Mouse (Mus musculus) thymus, postnatal 14 days (tissue): ENCODE measurements around the gene Smad5.

Experiments used
- DNase-seq: peaks from one replicate; pipeline ENCODE4 v3.0.0; 2021

The Smad5 gene

DNA sequence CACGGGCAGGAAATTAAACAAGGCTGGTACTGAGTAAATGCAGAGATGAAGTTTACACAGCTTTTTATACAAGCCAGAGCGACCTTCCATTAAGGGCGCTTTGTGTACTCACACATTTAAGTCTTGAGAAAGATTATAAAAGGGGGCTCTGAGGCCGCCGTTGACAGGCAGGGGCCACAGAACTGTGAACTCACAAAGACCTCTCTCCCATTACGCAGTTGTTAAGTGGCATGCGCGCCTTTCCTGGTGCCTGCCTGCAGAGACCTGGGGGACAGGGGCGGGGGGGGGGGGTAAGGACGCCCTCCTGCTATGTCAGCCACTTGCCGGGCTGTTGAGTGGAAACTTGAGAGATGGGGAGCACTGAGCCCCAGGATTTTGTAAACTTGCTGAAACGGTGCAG lies 54.4 kb downstream of the Smad5 start:
- no peak for DNase-seq

DNA sequence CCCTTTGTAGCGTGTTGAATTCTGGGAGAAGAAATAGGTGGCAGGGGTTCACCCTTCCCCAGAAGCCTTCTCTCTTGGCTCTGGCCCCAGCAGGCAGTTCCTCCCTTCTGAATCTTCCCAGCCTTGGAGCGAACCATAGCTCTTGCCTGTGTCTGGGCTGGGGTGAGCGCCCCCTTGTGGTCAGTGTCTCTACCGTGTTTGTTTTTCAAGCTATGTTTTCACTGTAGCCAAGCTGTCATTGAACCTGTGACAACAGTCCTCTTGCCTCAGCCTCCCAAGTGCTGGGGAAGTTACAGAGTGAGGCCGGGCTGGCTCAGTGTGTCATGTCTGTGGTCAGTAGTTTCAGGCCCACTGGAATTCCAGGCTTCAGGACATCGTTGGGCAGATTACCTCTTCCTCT lies 55.7 kb downstream of the Smad5 start:
- peak; percentile 90 for DNase-seq

DNA sequence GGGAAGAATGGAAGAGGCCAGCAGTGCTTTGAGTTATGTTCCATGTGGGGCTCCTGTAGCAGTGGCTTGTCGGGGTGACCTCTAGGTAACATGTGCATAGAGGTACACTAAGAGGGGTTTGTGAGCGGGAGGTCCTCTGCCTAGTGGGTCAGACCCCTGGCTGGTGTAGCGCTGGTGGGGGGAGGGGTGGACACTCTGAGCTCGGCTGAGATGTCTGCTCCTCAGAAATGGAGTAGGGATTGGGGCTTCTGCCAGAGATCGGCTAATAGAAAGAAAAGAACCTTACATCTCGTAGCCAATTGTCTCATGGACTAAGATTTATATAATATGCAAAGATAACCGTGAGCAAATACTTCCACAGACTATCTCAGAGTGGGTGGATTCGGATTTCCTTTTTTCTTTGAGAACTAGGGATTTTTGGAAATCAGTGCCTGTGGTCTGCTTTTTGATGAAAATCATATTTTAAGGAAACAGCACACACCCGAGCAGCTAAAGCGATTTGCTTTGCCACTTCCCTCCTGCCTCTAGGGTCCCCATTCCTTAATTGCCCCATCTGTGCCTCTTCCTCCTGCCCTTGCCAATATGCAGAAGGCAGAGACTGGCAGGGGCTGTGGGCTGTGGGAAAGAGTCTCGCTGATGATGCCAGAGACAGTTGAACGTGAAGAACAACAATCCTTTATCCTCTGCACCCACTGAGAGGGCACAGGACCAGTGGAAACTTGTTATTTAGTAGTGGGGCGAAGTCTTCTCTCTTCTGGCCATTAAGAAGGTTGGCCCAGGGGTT lies 59.8 kb downstream of the Smad5 start:
- DNase-seq: no peak

DNA sequence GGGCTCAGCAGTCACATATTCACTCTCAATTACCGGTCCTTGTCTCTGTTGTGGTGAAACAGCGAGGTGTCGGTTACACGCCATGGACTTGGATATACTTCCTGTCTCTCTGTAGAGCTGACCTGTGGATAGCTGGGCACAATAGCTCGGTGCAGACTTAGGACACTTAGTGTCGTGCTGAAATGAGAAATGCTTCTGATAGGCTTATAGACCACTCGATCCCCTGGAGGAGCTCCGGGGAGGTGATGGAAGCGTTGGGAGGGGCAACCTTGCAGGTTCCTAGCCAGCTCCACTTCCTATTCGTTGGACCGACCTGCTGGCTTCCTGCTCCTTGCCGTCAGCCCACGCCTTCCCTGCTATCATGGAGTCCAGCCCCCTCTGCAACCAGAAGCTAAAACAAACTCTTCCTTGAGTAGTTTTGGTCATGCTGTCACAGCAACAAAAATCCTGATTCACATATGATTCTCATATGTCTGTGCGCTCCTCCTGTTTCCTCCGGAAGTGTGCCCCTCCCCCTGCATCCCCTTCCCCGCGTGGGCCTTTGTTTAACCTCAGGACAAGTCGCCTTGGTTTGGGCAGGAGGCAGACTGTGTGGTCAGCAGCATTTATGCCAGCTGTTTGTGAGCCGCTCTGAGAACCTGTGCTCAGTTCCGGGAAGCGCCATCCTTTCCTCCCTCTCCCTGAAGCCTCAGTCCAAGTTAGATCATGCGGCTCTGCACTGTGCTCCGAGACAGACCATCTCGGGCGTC lies 62.6 kb downstream of the Smad5 start:
- DNase-seq: peak; percentile 54

DNA sequence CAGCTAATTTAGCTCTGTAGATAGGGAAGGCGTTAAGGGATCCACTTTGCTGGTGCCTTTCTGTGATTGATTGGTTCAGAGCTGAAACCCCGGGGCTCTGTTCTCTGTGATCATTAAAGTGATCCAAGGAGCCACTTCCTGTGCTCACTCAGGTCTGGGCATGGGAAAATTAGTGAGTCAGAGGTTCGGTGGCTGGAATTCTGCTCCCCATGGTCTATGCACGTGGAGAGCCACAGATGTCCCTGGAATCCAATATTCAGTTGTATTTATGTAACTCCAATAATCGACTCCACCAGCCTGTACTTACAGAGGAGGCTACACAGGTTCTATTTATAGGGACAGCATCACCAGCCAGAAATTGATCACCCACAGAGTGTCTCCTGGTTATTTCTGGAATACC lies 63.4 kb downstream of the Smad5 start:
- peak; percentile 3 for DNase-seq

DNA sequence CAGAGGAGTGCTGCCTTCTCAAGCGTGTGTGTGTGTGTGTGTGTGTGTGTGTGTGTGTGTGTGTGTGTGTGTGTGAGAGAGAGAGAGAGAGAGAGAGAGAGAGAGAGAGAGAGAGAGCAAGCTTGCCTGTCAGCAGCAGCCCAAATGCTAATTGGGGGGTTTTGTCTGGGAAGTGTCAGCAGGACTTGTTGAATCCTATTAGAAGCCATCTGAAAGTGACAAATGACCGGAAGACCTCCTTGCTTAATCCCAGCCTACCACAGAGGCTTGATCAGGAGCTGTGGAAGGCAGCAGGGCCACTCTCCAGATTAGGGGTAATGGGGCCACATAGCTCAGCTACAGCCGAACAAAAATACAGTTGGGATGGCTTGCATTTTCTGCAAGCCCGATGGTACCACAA lies 66.6 kb downstream of the Smad5 start:
- DNase-seq: no peak

DNA sequence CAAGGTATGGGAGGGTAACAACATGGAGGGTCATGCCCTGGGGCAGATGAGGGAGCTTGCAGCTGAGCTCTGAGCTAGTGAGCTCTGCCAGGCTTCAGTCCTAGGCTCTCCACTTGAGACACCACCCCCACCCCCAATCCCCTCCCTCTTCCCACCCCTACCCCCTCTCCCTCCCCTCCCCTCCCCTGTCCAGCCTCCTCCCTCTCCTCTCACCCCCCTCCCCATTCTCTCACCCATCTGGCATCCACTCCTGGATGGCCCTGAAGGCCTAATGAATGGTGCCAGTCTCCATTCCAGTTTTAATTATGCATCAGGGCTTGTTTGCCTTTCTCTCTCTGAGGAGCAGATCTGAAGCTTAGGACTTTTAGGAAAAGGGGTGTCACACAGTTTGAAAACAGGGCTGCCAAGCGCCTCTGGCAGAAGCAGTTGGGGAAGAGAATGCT lies 67.3 kb downstream of the Smad5 start:
- peak; percentile 2 for DNase-seq

DNA sequence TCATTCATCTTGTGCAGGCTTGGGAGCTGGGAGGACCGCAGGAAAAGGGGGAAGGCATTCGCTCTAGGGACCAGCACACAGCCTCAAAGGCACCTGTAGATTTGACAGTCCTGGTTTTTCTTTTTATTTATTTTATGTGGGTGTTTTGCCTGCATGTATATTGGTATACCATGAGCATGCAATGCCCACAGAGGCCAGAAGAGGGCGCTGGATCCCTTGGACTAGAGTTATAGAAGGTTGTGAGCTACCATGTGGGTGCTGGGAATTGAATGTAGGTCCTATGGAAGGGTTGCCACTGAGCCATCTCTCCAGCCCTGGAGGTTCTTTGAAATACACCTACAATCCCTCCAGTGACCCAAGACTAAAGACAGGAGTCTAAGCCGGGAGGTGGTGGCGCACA lies 68.0 kb downstream of the Smad5 start:
- DNase-seq: peak; percentile 44

DNA sequence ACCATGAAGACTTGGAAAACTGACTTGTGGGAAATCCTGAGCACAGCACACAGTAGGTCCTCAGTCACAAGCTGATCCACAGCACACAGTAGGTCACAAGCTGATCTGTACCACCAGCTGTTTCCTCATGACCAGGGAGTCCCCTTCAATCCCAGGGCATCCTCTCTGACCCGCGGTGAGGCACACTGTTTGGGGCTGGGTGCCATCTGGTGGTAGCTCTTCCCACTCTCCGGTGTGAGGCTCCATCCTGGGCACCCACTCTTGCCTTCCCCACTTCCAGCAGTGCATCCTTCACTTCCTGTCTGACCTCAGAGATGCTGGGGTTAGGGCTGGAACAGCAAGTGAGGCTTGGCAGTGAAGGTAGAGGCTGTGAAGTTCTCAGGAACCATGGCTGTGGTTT lies 69.8 kb downstream of the Smad5 start:
- no peak for DNase-seq

DNA sequence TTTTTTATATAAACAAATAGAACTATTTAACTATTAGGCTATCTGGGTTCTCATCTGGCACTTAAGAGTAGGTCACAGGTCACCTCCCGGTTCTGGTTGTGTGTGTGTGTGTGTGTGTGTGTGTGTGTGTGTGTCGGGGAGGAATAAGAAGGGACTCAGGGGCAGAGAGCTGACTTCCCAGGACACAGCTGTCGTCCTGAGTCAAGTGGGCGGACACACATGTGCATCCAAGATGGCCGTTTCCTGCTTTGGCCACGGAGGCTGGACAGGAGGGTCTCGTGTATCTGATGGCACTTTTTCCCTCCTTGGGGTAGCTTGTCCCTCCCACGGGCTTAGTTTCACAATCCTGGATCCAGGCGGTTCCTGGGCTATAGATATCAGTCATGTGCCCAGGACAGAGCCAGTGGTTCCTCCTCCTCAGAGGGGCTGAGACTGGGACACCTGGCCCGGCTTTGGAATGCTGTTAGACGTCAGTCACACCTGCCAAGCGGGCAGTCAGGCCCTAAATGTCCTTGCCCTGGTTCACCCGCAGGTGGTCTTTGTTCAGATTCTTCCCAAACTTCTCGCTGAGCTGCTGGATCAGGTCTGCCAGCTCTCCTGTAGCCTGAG lies 70.6 kb downstream of the Smad5 start:
- no peak for DNase-seq

DNA sequence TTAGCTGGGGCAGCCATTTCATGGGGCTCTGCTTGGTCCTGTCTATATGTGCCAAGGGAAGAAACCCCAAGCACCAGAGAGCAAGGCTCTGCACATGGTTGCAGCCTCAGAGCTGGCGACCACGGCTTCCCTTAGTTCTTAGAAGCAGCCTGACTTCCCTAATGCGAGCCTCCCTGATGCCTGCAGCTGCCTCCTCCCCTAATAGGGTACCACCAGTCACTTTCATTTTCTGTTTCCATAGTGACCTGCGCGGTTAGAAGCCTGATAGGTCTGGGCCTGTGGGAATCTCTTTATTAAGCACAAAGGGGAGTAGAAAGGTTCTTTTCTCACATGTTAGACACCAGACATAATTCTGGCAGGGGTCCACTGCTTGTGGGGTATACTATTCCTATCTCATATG lies 71.5 kb downstream of the Smad5 start:
- no peak for DNase-seq

DNA sequence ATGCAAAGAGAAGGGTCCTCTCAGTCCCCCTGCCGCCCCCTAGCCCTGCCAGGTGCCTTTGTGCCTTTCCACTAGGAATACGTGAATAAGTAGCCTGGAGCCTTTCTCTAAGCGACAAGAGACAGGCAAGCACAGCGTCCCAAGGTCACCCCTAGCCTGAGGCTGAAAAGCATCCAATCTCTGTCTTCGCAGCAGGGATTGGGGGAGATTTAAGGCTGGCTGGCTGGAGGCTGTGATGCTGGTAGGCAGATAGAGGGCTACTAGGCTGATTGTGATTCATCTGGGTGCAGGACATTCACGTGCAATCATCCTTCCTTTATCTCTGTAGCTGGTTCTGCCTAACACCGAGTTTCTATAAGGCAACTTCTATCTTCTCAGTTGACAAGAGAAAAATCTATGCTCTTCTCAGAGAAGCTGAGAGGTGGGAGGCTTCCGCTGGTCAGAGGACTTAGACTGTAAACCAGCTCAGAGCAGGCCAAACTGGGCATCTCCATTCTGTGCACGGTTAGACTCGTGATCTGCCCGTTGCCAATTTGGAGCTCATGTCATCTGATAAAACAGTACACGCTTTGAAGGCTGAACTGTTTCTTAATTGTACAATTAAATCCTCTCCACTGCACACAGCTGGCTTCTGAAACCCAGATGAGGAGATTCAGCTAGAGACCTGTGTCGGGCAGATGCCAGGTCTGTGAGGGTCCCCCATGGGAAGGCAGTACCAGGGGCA lies 78.1 kb downstream of the Smad5 start:
- no peak for DNase-seq

DNA sequence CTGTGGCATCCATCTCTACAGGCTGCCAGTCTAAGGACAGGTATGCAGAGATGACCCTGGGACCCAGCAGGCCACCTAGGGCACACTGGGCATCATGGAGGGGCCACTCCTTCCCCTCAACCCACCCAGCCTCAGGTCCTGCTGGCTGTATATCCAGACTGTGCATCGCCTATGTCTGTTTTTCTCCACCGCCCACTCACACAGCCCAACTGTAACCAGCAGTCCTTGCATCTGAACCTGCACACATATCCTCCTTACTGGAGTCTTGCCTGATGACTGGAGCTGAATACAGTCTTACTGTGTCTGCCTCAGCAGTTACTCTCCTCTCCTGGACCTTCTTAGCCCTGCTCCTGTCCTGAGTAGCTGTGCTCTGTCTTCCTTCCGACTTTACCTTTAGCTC lies 78.9 kb downstream of the Smad5 start:
- DNase-seq: no peak

DNA sequence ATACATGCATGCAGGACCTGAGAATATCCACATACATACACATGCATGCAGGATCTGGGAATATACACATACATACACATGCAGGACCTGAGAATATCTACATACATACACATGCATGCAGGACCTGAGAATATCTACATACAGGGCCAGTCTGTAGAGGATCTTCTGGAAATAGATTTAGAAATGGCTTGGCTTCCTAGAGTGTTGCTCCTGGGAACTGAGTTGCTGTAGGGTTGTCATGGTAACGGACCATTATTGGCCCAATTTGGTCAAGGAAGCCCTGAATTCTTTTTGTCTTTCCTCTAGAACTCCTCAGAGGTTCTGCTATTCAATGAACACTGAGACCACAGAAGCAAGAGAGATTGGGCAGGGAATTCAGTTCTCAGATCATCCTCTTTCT lies 79.8 kb downstream of the Smad5 start:
- DNase-seq: no peak

DNA sequence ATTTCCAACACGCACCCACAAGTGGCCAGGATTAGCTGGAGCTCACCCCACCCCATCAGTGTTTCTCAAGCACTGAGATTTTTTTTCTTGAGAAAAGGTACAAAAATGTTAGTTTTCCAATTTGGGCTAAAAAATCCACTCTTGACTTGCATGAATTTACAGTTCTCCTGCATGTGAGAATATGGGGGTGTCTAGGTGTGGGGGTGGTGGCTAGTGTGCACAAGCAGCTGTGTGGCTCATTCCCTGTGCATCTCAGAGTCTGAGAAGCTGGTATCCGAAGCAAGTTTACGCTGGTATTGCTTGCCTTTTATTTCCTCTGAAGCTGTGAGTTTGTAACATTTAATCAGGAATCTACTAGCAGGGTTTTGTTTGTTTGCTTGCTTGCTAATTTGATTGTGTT lies 87.9 kb downstream of the Smad5 start:
- DNase-seq: no peak
